Mouse (Mus musculus) kidney, adult 2 months (tissue): ENCODE data around the gene Uhrf2.

Experiments
- CTCF ChIP-seq: fragments of 200-500 bp; conservative IDR thresholded peaks from 2 replicates; pipeline ENCODE4 v1.5.1; 2011; ENCODE audit warnings: low read depth, mild to moderate bottlenecking, control low read depth, low read length, moderate library complexity, mixed read lengths; ENCODE audit not compliant: insufficient read depth, insufficient read length
- POLR2A ChIP-seq: fragments of 200-500 bp; IDR thresholded peaks from one replicate; pipeline ENCODE4 v1.6.1; 2011; ENCODE audit warnings: low read depth, low read length, control low read depth

- TF ChIP-seq CTCF = no peak
- TF ChIP-seq POLR2A = no peak
Measured at GRCm38 (mm10) chr19:30006371-30006770, 23.9 kb upstream of the Uhrf2 start.
